Mouse (Mus musculus) limb, embryonic 15.5 days (tissue): Measurements from ENCODE around the gene Abtb2. TPM values are rescaled to one million over a fixed set of nuclear protein-coding genes. Genes with fewer than 3 reads are reported as not detected.

Source experiments
- ATAC-seq: fragments of 200-750 bp; cut with Nextera tagmentation; 2 replicates; pipeline ENCODE4 v1.8.0; 2017; ENCODE audit warnings: low read depth, moderate TSS enrichment; ENCODE audit not compliant: insufficient number of reproducible peaks, low FRiP score, low TSS enrichment
- H3K27ac ChIP-seq: fragments of 300-500 bp; sonication (generic); 2 replicates; pipeline ENCODE4 v1.5.1; 2015; ENCODE audit warnings: moderate library complexity, mild to moderate bottlenecking, inconsistent platforms
- H3K27me3 ChIP-seq: fragments of 300-500 bp; sonication (generic); 2 replicates; pipeline ENCODE4 v1.6.1; 2015; ENCODE audit warnings: inconsistent platforms
- H3K36me3 ChIP-seq: fragments of 300-500 bp; sonication (generic); 2 replicates; pipeline ENCODE4 v1.6.1; 2015; ENCODE audit warnings: inconsistent platforms
- H3K4me1 ChIP-seq: fragments of 300-500 bp; sonication (generic); 2 replicates; pipeline ENCODE4 v1.6.1; 2015; ENCODE audit warnings: inconsistent platforms
- H3K4me2 ChIP-seq: fragments of 300-500 bp; sonication (generic); 2 replicates; pipeline ENCODE4 v1.6.1; 2015; ENCODE audit warnings: mild to moderate bottlenecking, inconsistent platforms
- H3K4me3 ChIP-seq: fragments of 300-500 bp; sonication (generic); 2 replicates; pipeline ENCODE4 v1.5.1; 2015; ENCODE audit warnings: mild to moderate bottlenecking, inconsistent platforms
- H3K9ac ChIP-seq: fragments of 300-500 bp; sonication (generic); 2 replicates; pipeline ENCODE4 v1.6.1; 2015; ENCODE audit warnings: inconsistent platforms
- H3K9me3 ChIP-seq: fragments of 300-500 bp; sonication (generic); 2 replicates; pipeline ENCODE4 v1.6.1; 2016; ENCODE audit warnings: inconsistent platforms
- WGBS: fragments of 180-500 bp; shearing (Covaris S2); methylation state at CpG from one replicate; pipeline ENCODE4 v1.1.7; 2015; 5-methylcytosine and 5-hydroxymethylcytosine counted together
- polyA plus RNA-seq: library from polyadenylated mRNA; unstranded; fragments of >200 nt; fragmentation: Nextera tagmentation; extraction: Ambion mirVana; gene quantifications from 2 replicates; pipeline ENCODE4 v1.2.1, GENCODE M21; 2015

Gene Abtb2
- polyA plus RNA-seq, 1 experiment from 2014 or later: 16.7 TPM

DNA sequence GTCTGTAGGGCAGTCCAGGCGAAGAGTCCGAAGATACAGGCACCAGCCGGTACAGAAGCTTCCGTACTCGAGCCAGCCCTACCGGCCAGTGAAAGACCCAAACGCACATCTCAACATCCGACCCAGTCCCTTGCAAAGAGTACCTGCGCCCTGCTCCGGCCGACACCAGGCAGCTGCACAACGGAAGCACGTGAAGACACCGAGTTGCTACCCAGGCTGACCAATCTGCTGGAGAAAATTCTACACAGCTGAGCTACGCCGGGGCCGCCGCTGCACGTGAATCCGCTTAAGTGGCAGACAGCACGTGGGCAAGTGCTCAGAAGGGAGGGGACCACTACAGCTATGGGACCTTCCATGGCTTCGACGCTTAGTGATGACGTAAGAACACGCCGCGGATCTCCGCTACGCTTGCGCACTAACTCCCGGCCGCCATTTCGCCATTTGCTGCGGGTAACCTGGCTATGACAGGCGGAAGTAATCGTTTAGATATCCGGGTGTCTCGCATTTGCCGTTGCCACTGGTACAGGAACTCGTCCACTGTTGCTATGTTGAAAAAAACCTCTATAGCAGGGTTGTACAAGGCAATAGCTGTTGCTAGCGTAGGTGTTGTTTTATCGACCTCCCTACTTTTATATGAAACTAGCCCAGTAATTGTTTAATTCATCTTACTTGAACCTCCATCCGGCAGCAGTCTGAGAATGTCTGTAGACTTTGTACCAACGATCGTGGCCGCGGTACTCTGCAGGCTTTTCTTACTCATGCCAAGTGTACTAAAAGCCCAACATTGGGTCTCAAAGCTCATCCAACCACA, 195.0 kb downstream of the Abtb2 start, which contains the start of gene Nat10:
TSS of gene Nat10 (minus strand) at position 365 of the 811 bp plus-strand sequence.
- Histone ChIP-seq H3K9ac (peak within 1 kb of the TSS; percentile 62), H3K4me1 (peaks cover 9% of the 10 kb centered on the region), H3K36me3 (peaks cover 15% of the 10 kb centered on the region), H3K4me2 (peak within 1 kb of the TSS; percentile 75), H3K4me3 (peak within 1 kb of the TSS; percentile 81), H3K27me3 (no peaks in the 10 kb centered on the region), H3K27ac (peak within 1 kb of the TSS; percentile 81), H3K9me3 (no peaks in the 10 kb centered on the region)
- WGBS: under 1% methylated on average over 47 of the region's 47 CpGs
- ATAC-seq: peak; percentile 95

DNA sequence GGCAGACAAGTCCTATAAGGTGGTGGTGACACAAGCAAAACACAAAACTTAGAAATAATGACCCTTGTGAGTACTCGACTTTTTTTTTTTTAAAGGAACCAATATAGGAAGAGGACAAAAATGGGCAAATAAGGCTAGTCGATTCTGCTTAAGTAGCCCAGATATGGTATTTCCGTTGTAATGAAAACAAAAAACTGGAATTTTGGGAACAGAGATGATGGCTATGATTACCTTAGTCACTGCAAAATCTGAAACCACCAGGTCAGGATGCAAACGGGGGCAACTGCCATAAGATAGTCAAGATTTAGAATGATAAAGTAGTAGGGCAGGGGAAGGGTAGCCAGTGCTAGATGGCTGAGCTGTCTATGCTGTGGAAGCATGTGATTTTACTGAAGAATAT, 195.9 kb downstream of the Abtb2 start:
- Histone ChIP-seq H3K9ac (no peak overlapping the region), H3K9me3 (no peaks in the 10 kb centered on the region), H3K4me2 (peak overlapping the region; percentile 75), H3K27me3 (no peaks in the 10 kb centered on the region), H3K4me3 (peak overlapping the region; percentile 81), H3K27ac (0 out of 2 replicates have a peak overlapping the region, but pooled peaks have one; percentile 81), H3K4me1 (peaks cover 9% of the 10 kb centered on the region), H3K36me3 (peaks cover 17% of the 10 kb centered on the region)
- 33% methylated on average over 4 of the region's 4 CpGs for WGBS
- ATAC-seq: no peak

DNA sequence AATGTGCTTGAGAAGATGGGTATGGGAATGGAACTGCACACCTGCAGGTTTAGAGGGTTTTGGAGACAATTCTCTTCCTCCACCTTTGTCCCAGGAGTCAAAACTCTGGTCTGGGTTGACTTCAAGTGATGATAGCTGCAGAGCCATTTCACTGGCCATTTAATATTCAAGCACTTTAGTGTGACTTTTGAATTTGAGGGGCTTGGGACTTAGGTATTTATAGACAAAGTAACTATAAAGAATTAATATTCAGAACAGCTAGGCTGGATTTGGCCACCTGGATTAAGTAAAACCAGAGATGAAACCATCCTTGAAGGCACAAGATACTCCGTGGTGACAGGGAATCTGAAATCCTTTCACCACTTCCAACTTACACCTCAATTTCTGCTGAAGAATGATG, 196.4 kb downstream of the Abtb2 start:
- Histone ChIP-seq H3K4me1 (peaks cover 9% of the 10 kb centered on the region), H3K9me3 (no peaks in the 10 kb centered on the region), H3K27me3 (no peaks in the 10 kb centered on the region), H3K4me2 (no peak overlapping the region), H3K9ac (no peak overlapping the region), H3K36me3 (peaks cover 18% of the 10 kb centered on the region), H3K27ac (no peak overlapping the region), H3K4me3 (no peak overlapping the region)
- 50% methylated on average over 1 of the region's 1 CpGs for WGBS
- ATAC-seq: no peak

Other genes starting within 250 kb of the Abtb2 start
- 2.8 and 2.9 TPM in 2 replicates for gene Elf5, start 154.6 kb upstream of the Abtb2 start, polyA plus RNA-seq
- 73.1 and 84.3 TPM in 2 replicates for gene Cat, start 81.2 kb upstream of the Abtb2 start, polyA plus RNA-seq
- gene Nat10, start 195.0 kb downstream of the Abtb2 start, polyA plus RNA-seq: 23.9 and 25.2 TPM in 2 replicates
- 231 and 235 TPM in 2 replicates for gene Caprin1, start 231.3 kb downstream of the Abtb2 start, polyA plus RNA-seq